Mouse (Mus musculus) limb, embryonic 14.5 days (tissue): Measurements from ENCODE around the gene Mpzl1. TPM values are rescaled to one million over a fixed set of nuclear protein-coding genes. Genes with fewer than 3 reads are reported as not detected.

Experiments used
- ATAC-seq: fragments of 200-750 bp; cut with Nextera tagmentation; 2 replicates; pipeline ENCODE4 v1.8.0; 2017; ENCODE audit warnings: low read depth, moderate number of reproducible peaks, moderate TSS enrichment; ENCODE audit not compliant: low FRiP score
- DNase-seq: peaks from one replicate; pipeline ENCODE4 v3.0.0-alpha.2; 2015; ENCODE audit warnings: low spot score
- H3K27ac ChIP-seq: fragments of 300-500 bp; sonication (generic); replicated peaks from 2 replicates; pipeline ENCODE4 v1.5.1; 2014; ENCODE audit warnings: low read depth, mild to moderate bottlenecking, low read length, moderate library complexity, mixed read lengths
- H3K27me3 ChIP-seq: fragments of 300-500 bp; sonication (generic); 2 replicates; pipeline ENCODE4 v1.6.1; 2014; ENCODE audit warnings: low read length, mixed read lengths; ENCODE audit not compliant: control insufficient read depth, insufficient read depth
- H3K36me3 ChIP-seq: fragments of 300-500 bp; sonication (generic); 2 replicates; pipeline ENCODE4 v1.6.1; 2014; ENCODE audit warnings: mild to moderate bottlenecking, low read length, moderate library complexity, mixed read lengths; ENCODE audit not compliant: control insufficient read depth, insufficient read depth
- H3K4me1 ChIP-seq: fragments of 300-500 bp; sonication (generic); 2 replicates; pipeline ENCODE4 v1.6.1; 2014; ENCODE audit warnings: antibody characterized with exemption, low read length, mixed read lengths; ENCODE audit not compliant: control insufficient read depth, insufficient read depth
- H3K4me2 ChIP-seq: fragments of 300-500 bp; sonication (generic); replicated peaks from 2 replicates; pipeline ENCODE4 v1.6.1; 2014; ENCODE audit warnings: low read depth, mild to moderate bottlenecking, low read length, moderate library complexity; ENCODE audit not compliant: severe bottlenecking
- H3K4me3 ChIP-seq: fragments of 300-500 bp; sonication (generic); replicated peaks from 2 replicates; pipeline ENCODE4 v1.5.1; 2014; ENCODE audit warnings: low read length
- H3K9ac ChIP-seq: fragments of 300-500 bp; sonication (generic); 2 replicates; pipeline ENCODE4 v1.6.1; 2014; ENCODE audit warnings: mild to moderate bottlenecking, low read depth, low read length, moderate library complexity; ENCODE audit not compliant: severe bottlenecking
- H3K9me3 ChIP-seq: fragments of 300-500 bp; sonication (generic); 2 replicates; pipeline ENCODE4 v1.6.1; 2016; ENCODE audit warnings: low read length; ENCODE audit not compliant: control insufficient read depth
- POLR2A ChIP-seq: fragments of 200-500 bp; IDR thresholded peaks from 2 replicates; pipeline ENCODE4 v1.8.0; 2012; ENCODE audit warnings: inconsistent platforms, mild to moderate bottlenecking, moderate library complexity, borderline replicate concordance; ENCODE audit not compliant: insufficient read depth, insufficient read length; ENCODE audit errors: extremely low read depth
- WGBS: fragments of 180-500 bp; shearing (Covaris S2); extraction: QIAGEN DNeasy Blood & Tissue Kit; methylation state at CpG from one replicate; pipeline ENCODE4 v1.1.7; 2014; 5-methylcytosine and 5-hydroxymethylcytosine counted together
- polyA plus RNA-seq, 2 experiments: library from polyadenylated mRNA; depleted of rRNA in 1 of 2; stranded (reverse) in 1 of 2; unstranded in 1 of 2; fragments of >200 nt; fragmentation: Nextera tagmentation in 1 of 2; extraction: Ambion mirVana in 1 of 2; gene quantifications; 2 replicates each; pipeline versions ENCODE4 v1.2.1 to v1.2.3; 2012 to 2014

Gene Mpzl1
- polyA plus RNA-seq, 2 experiments = 192 to 196 TPM

GRCm38 (mm10) chr1:165556711-165557110 is 77.6 kb downstream of the Mpzl1 start:
- WGBS = 59% methylated on average over 2 of the region's 2 CpGs
- Histone ChIP-seq H3K27me3 (no peaks in the 10 kb centered on the region), H3K4me2 (no peak overlapping the region), H3K36me3 (no peaks in the 10 kb centered on the region), H3K4me3 (no peak overlapping the region), H3K9ac (no peak overlapping the region), H3K27ac (no peak overlapping the region), H3K4me1 (no peaks in the 10 kb centered on the region), H3K9me3 (no peaks in the 10 kb centered on the region)
- DNase-seq (peak; percentile 15), ATAC-seq (no peak)
- TF ChIP-seq POLR2A = no peak

Other genes starting within 250 kb of the Mpzl1 start
- 38.4 and 42.9 TPM in 2 replicates for gene Dcaf6, start 174.1 kb downstream of the Mpzl1 start, polyA plus RNA-seq (2012; rRNA removed)
- 20.7 and 20.9 TPM in 2 replicates for gene Dcaf6, start 174.1 kb downstream of the Mpzl1 start, polyA plus RNA-seq (2014; fragmentation: Nextera tagmentation; extraction: Ambion mirVana)
- 58.3 and 60.2 TPM in 2 replicates for gene Mpc2, start 173.9 kb downstream of the Mpzl1 start, polyA plus RNA-seq (2012; rRNA removed)
- gene Mpc2, start 173.9 kb downstream of the Mpzl1 start, polyA plus RNA-seq (2014; fragmentation: Nextera tagmentation; extraction: Ambion mirVana) = 164 and 169 TPM in 2 replicates
- gene Adcy10, start 149.4 kb downstream of the Mpzl1 start, polyA plus RNA-seq (2012; rRNA removed) = 0.08 TPM in 1 of 2 replicates, not detected in the other
- not detected in 2 replicates for gene Adcy10, start 149.4 kb downstream of the Mpzl1 start, polyA plus RNA-seq (2014; fragmentation: Nextera tagmentation; extraction: Ambion mirVana)
- gene Rcsd1, start 75.2 kb upstream of the Mpzl1 start, polyA plus RNA-seq (2012; rRNA removed) = 16.7 and 17.9 TPM in 2 replicates
- 9.5 and 9.6 TPM in 2 replicates for gene Rcsd1, start 75.2 kb upstream of the Mpzl1 start, polyA plus RNA-seq (2014; fragmentation: Nextera tagmentation; extraction: Ambion mirVana)
- gene Creg1, start 129.2 kb upstream of the Mpzl1 start, polyA plus RNA-seq (2012; rRNA removed) = 22.9 and 26.2 TPM in 2 replicates
- 68.4 and 70.1 TPM in 2 replicates for gene Creg1, start 129.2 kb upstream of the Mpzl1 start, polyA plus RNA-seq (2014; fragmentation: Nextera tagmentation; extraction: Ambion mirVana)
- gene Cd247, start 154.1 kb upstream of the Mpzl1 start, polyA plus RNA-seq (2012; rRNA removed) = 0.37 and 0.53 TPM in 2 replicates
- 0.41 and 0.87 TPM in 2 replicates for gene Cd247, start 154.1 kb upstream of the Mpzl1 start, polyA plus RNA-seq (2014; fragmentation: Nextera tagmentation; extraction: Ambion mirVana)